Mouse (Mus musculus): ENCODE results near the gene Dhrs9. TPM values are rescaled to one million over a fixed set of nuclear protein-coding genes. Genes with fewer than 3 reads are reported as not detected.
"Not testable (repeated sequence)": the region's sequence is repeated elsewhere in the genome, so short reads cannot be mapped to it uniquely, and the experiment has no call there.

The Dhrs9 gene
- 1 to 10 TPM in 1 of 2 experiments, under 1 TPM in 1; 0.78 to 1.4 TPM for total RNA-seq (2021)
- long read RNA-seq, experiment 1: 0 reads
- long read RNA-seq, experiment 2: 0 reads

GRCm38 (mm10) chr2:69380281-69380680 is at the start of gene Dhrs9:
TSS of gene Dhrs9 (plus strand) at chr2:69380445.
- no peak for DNase-seq (ENCODE audit: low spot score in 2 of 2)

- not testable (repeated sequence) for DNase-seq (ENCODE audit: low spot score in 2 of 2)
These were observed 48.7 kb upstream of the Dhrs9 start for GRCm38 (mm10) chr2:69331523-69331922.

GRCm38 (mm10) chr2:69341506-69341905 is 38.7 kb upstream of the Dhrs9 start:
- DNase-seq (ENCODE audit: low spot score in 2 of 2): no peak

GRCm38 (mm10) chr2:69342496-69343221 is 37.6 kb upstream of the Dhrs9 start, which contains the start of gene Abcb11:
TSS of gene Abcb11 (minus strand) at chr2:69342616.
- DNase-seq (ENCODE audit: low spot score in 2 of 2): no peak

- DNase-seq (ENCODE audit: low spot score in 2 of 2): not testable (repeated sequence)
These were observed 24.8 kb upstream of the Dhrs9 start for GRCm38 (mm10) chr2:69355402-69355801.

GRCm38 (mm10) chr2:69364831-69365230 is 15.4 kb upstream of the Dhrs9 start:
- DNase-seq (ENCODE audit: low spot score in 2 of 2): no peak

- no peak for DNase-seq (ENCODE audit: low spot score in 2 of 2)
These were observed 15.0 kb upstream of the Dhrs9 start for GRCm38 (mm10) chr2:69365275-69365674.

GRCm38 (mm10) chr2:69376780-69377179 is 3.5 kb upstream of the Dhrs9 start:
- no peak for DNase-seq (ENCODE audit: low spot score in 2 of 2)

GRCm38 (mm10) chr2:69379801-69380200 is 444 bp upstream of the Dhrs9 start:
- DNase-seq (ENCODE audit: low spot score in 2 of 2): no peak

GRCm38 (mm10) chr2:69381740-69382139 is 1.5 kb downstream of the Dhrs9 start:
- DNase-seq (ENCODE audit: low spot score in 2 of 2): no peak

- no peak for DNase-seq (ENCODE audit: low spot score in 2 of 2)
These were observed 2.6 kb downstream of the Dhrs9 start for GRCm38 (mm10) chr2:69382838-69383237.

GRCm38 (mm10) chr2:69386118-69386871 is 6.0 kb downstream of the Dhrs9 start:
- DNase-seq (ENCODE audit: low spot score in 2 of 2): no peak

- DNase-seq (ENCODE audit: low spot score in 2 of 2): no peak
These were observed 13.7 kb downstream of the Dhrs9 start for GRCm38 (mm10) chr2:69393947-69394346.

GRCm38 (mm10) chr2:69395597-69396248 is 15.5 kb downstream of the Dhrs9 start:
- DNase-seq (ENCODE audit: low spot score in 2 of 2): no peak

- DNase-seq (ENCODE audit: low spot score in 2 of 2): no peak
These were observed 16.7 kb downstream of the Dhrs9 start for GRCm38 (mm10) chr2:69396760-69397435.

GRCm38 (mm10) chr2:69400866-69401604 is 20.8 kb downstream of the Dhrs9 start:
- DNase-seq (ENCODE audit: low spot score in 2 of 2): no peak

GRCm38 (mm10) chr2:69401891-69402290 is 21.6 kb downstream of the Dhrs9 start:
- DNase-seq (ENCODE audit: low spot score in 2 of 2): no peak

- DNase-seq (ENCODE audit: low spot score in 2 of 2): no peak
These were observed 22.1 kb downstream of the Dhrs9 start for GRCm38 (mm10) chr2:69402309-69402708.

- DNase-seq (ENCODE audit: low spot score in 2 of 2): no peak
These were observed 25.4 kb downstream of the Dhrs9 start for GRCm38 (mm10) chr2:69405692-69406091.

GRCm38 (mm10) chr2:69414539-69414938 is 34.3 kb downstream of the Dhrs9 start:
- DNase-seq (ENCODE audit: low spot score in 2 of 2): no peak

All from adrenal gland, postnatal 4 days (tissue).